Mouse (Mus musculus): ENCODE measurements at regions not wholly inside any gene's neighbourhood (a gene's known extent, or its start where the extent isn't known, plus 50 kb on each side); places are given as distances from the start of the nearest gene placed in this dataset.

- H3K4me3 ChIP-seq (replicated peaks), result no peak overlapping the region
- no peak overlapping the region for H3K9ac ChIP-seq
- 7% methylated on average over 19 of the region's 19 CpGs for WGBS
- H3K36me3 ChIP-seq, result no peaks in the 10 kb centered on the region
- ATAC-seq (replicated peaks; ENCODE audit: low FRiP score), result no peak; the same call in 1 of the 2 replicates
- no peak overlapping the region for H3K4me2 ChIP-seq
- H3K27me3 ChIP-seq, result peaks cover 96% of the 10 kb centered on the region
- no peaks in the 10 kb centered on the region for H3K9me3 ChIP-seq (replicated peaks)
- H3K27ac ChIP-seq, result no peak overlapping the region
- H3K4me1 ChIP-seq, result peaks cover 32% of the 10 kb centered on the region
These were observed 71.3 kb upstream of the Msx1 start for GRCm38 (mm10) chr5:37895441-37896336.

- Histone ChIP-seq H3K27ac (peak overlapping the region; percentile 60), H3K4me1 (peaks cover 32% of the 10 kb centered on the region), H3K9ac (no peak overlapping the region), H3K4me3 (replicated peaks) (peak overlapping the region; percentile 29), H3K27me3 (peaks cover 96% of the 10 kb centered on the region), H3K4me2 (peak overlapping the region; percentile 59), H3K36me3 (no peaks in the 10 kb centered on the region), H3K9me3 (replicated peaks) (no peaks in the 10 kb centered on the region)
- ATAC-seq (replicated peaks; ENCODE audit: low FRiP score), result peak; percentile 82
- WGBS, result 3% methylated on average over 36 of the region's 36 CpGs
These were observed 69.5 kb upstream of the Msx1 start for GRCm38 (mm10) chr5:37893639-37894550.

GRCm38 (mm10) chr5:37890641-37891040 is 66.3 kb upstream of the Msx1 start:
- 39% methylated on average over 11 of the region's 11 CpGs for WGBS

GRCm38 (mm10) chr5:37879668-37880380 is 55.4 kb upstream of the Msx1 start:
- Histone ChIP-seq H3K27me3 (0 out of 2 replicates have a peak, but pooled peaks cover 4% of the 10 kb centered on the region), H3K4me2 (no peak overlapping the region), H3K4me1 (no peaks in the 10 kb centered on the region), H3K36me3 (no peaks in the 10 kb centered on the region), H3K27ac (no peak overlapping the region), H3K9me3 (replicated peaks) (no peaks in the 10 kb centered on the region), H3K9ac (no peak overlapping the region), H3K4me3 (replicated peaks) (no peak overlapping the region)
- 88% methylated on average over 2 of the region's 2 CpGs for WGBS
- ATAC-seq (replicated peaks; ENCODE audit: low FRiP score), result no peak

More at GRCm38 (mm10) chr5:37890641-37891040, 66.3 kb upstream of the Msx1 start:
- Histone ChIP-seq H3K27me3 (peaks cover 80% of the 10 kb centered on the region), H3K4me2 (no peak overlapping the region), H3K27ac (no peak overlapping the region), H3K4me3 (replicated peaks) (no peak overlapping the region), H3K9me3 (replicated peaks) (no peaks in the 10 kb centered on the region), H3K4me1 (peaks cover 29% of the 10 kb centered on the region), H3K9ac (no peak overlapping the region), H3K36me3 (no peaks in the 10 kb centered on the region)
- ATAC-seq (replicated peaks; ENCODE audit: low FRiP score), result no peak

GRCm38 (mm10) chr5:37876240-37876639 is 51.9 kb upstream of the Msx1 start:
- H3K27me3 ChIP-seq, result 0 out of 2 replicates have a peak, but pooled peaks cover 4% of the 10 kb centered on the region
- no peaks in the 10 kb centered on the region for H3K36me3 ChIP-seq
- ATAC-seq (replicated peaks; ENCODE audit: low FRiP score), result no peak
- H3K9ac ChIP-seq, result no peak overlapping the region
- no peak overlapping the region for H3K27ac ChIP-seq
- H3K4me2 ChIP-seq, result no peak overlapping the region
- 47% methylated on average over 4 of the region's 4 CpGs for WGBS
- no peak overlapping the region for H3K4me3 ChIP-seq (replicated peaks)
- H3K4me1 ChIP-seq, result no peaks in the 10 kb centered on the region
- H3K9me3 ChIP-seq (replicated peaks), result no peaks in the 10 kb centered on the region

GRCm38 (mm10) chr5:37875452-37875851 is 51.1 kb upstream of the Msx1 start:
- 88% methylated on average over 13 of the region's 13 CpGs for WGBS
- H3K27ac ChIP-seq, result no peak overlapping the region
- ATAC-seq (replicated peaks; ENCODE audit: low FRiP score), result no peak

GRCm38 (mm10) chr5:37874784-37875281 is 50.5 kb upstream of the Msx1 start:
- H3K36me3 ChIP-seq, result no peaks in the 10 kb centered on the region
- no peak for ATAC-seq (replicated peaks; ENCODE audit: low FRiP score)
- no peaks in the 10 kb centered on the region for H3K4me1 ChIP-seq
- no peak overlapping the region for H3K4me2 ChIP-seq
- peaks cover 17% of the 10 kb centered on the region; the same call in 1 of the 2 replicates for H3K27me3 ChIP-seq
- no peaks in the 10 kb centered on the region for H3K9me3 ChIP-seq (replicated peaks)
- H3K9ac ChIP-seq, result no peak overlapping the region
- no peak overlapping the region for H3K27ac ChIP-seq
- WGBS, result 81% methylated on average over 6 of the region's 6 CpGs
- H3K4me3 ChIP-seq (replicated peaks), result no peak overlapping the region

More at GRCm38 (mm10) chr5:37875452-37875851, 51.1 kb upstream of the Msx1 start:
- Histone ChIP-seq H3K9me3 (replicated peaks) (no peaks in the 10 kb centered on the region), H3K9ac (no peak overlapping the region), H3K4me1 (no peaks in the 10 kb centered on the region), H3K4me2 (no peak overlapping the region), H3K4me3 (replicated peaks) (no peak overlapping the region), H3K27me3 (peaks cover 11% of the 10 kb centered on the region; the same call in 1 of the 2 replicates), H3K36me3 (no peaks in the 10 kb centered on the region)
